23 mouse cellular contexts compared by ENCODE assay signal in genomic region chr6:141065724-141066123, GRCm38 (mm10).
"Had no signal": no experiment of that assay in that cellular context is flagged by ENCODE, and none has a peak within 500 bp of the region (broad histone marks: within the 10 kb centered on the region; RNA-seq: fewer than 3 reads in every experiment).

No protein-coding gene starts in this region.

- DNase-seq: gastrocnemius, adult 2 months; gastrocnemius, postnatal 10 days; gastrocnemius, postnatal 25 days; heart, adult 18-20 months; heart, postnatal 10 days; heart, postnatal 36 days; kidney, adult 11 months; kidney, adult 2 months; kidney, adult 9 months; kidney, postnatal 10 days; kidney, postnatal 25 days; kidney, postnatal 4 days; liver, embryonic 13.5 days had no signal

- H3K4me3 ChIP-seq: gastrocnemius, adult 2 months; heart, embryonic 10.5 days; heart, embryonic 12.5 days; hindbrain, embryonic 13.5 days; hindbrain, embryonic 15.5 days; layer of hippocampus, adult 2 months; left cerebral cortex, adult 2 months; limb, embryonic 10.5 days; limb, embryonic 12.5 days; liver, embryonic 13.5 days had no signal

- H3K36me3 ChIP-seq: heart, embryonic 10.5 days; heart, embryonic 12.5 days; hindbrain, embryonic 13.5 days; hindbrain, embryonic 15.5 days; limb, embryonic 10.5 days; limb, embryonic 12.5 days; liver, embryonic 13.5 days had no signal

- ATAC-seq: hindbrain, postnatal 0 days; intestine, embryonic 16.5 days had no signal

- H3K27ac ChIP-seq: gastrocnemius, adult 2 months; heart, embryonic 10.5 days; hindbrain, embryonic 13.5 days; hindbrain, embryonic 15.5 days; hindbrain, postnatal 0 days; layer of hippocampus, adult 2 months; left cerebral cortex, adult 2 months; limb, embryonic 10.5 days; limb, embryonic 12.5 days; liver, embryonic 13.5 days had no signal

- H3K4me1 ChIP-seq: heart, embryonic 10.5 days; heart, embryonic 12.5 days; hindbrain, embryonic 13.5 days; hindbrain, embryonic 15.5 days; limb, embryonic 10.5 days; limb, embryonic 12.5 days; liver, embryonic 13.5 days had no signal

- H3K27me3 ChIP-seq: heart, embryonic 12.5 days; hindbrain, embryonic 13.5 days; hindbrain, embryonic 15.5 days; limb, embryonic 12.5 days; liver, embryonic 13.5 days had no signal

- H3K9ac ChIP-seq: heart, embryonic 12.5 days; hindbrain, embryonic 13.5 days; hindbrain, embryonic 15.5 days; limb, embryonic 12.5 days; liver, embryonic 13.5 days had no signal
